Mouse (Mus musculus) bone marrow, adult 2 months (tissue): ENCODE results near the gene Rbpj. TPM values are rescaled to one million over a fixed set of nuclear protein-coding genes. Genes with fewer than 3 reads are reported as not detected.

ENCODE experiments used
- H3K27ac ChIP-seq: fragments of 200-500 bp; 2 replicates; pipeline ENCODE4 v1.5.1; 2012; ENCODE audit warnings: low read depth, mild to moderate bottlenecking, control low read depth, inconsistent platforms, low read length; ENCODE audit not compliant: control insufficient read depth, poor library complexity, insufficient read depth
- H3K4me1 ChIP-seq: fragments of 200-500 bp; 2 replicates; pipeline ENCODE4 v1.6.1; 2011; ENCODE audit warnings: low read length; ENCODE audit not compliant: control insufficient read depth, insufficient read depth
- H3K4me3 ChIP-seq: fragments of 200-500 bp; replicated peaks from 2 replicates; pipeline ENCODE3; 2011; ENCODE audit warnings: mild to moderate bottlenecking, low read depth, low read length, control low read depth; ENCODE audit not compliant: control insufficient read depth
- CTCF ChIP-seq: fragments of 200-500 bp; IDR thresholded peaks from 2 replicates; pipeline ENCODE4 v1.5.1; 2011; ENCODE audit warnings: low read length, control low read depth; ENCODE audit not compliant: control insufficient read depth, insufficient read depth
- POLR2A ChIP-seq: fragments of 200-500 bp; IDR thresholded peaks from 2 replicates; pipeline ENCODE4 v1.6.1; 2011; ENCODE audit warnings: low read depth, mild to moderate bottlenecking, control low read depth, low read length, borderline replicate concordance; ENCODE audit not compliant: control insufficient read depth
- WGBS: fragments of 180-500 bp; shearing (Covaris S2); methylation state at CpG from one replicate; pipeline ENCODE4 v1.1.7; 2018; 5-methylcytosine and 5-hydroxymethylcytosine counted together
- polyA plus RNA-seq: library from polyadenylated mRNA; stranded (reverse); fragments of >200 nt; gene quantifications from 2 replicates; pipeline ENCODE4 v1.2.4, GENCODE M21; 2011; ENCODE audit warnings: low replicate concordance; ENCODE audit not compliant: missing spikeins, insufficient read depth, insufficient read length

The Rbpj gene
- polyA plus RNA-seq, 1 experiment, result 26.0 TPM

DNA sequence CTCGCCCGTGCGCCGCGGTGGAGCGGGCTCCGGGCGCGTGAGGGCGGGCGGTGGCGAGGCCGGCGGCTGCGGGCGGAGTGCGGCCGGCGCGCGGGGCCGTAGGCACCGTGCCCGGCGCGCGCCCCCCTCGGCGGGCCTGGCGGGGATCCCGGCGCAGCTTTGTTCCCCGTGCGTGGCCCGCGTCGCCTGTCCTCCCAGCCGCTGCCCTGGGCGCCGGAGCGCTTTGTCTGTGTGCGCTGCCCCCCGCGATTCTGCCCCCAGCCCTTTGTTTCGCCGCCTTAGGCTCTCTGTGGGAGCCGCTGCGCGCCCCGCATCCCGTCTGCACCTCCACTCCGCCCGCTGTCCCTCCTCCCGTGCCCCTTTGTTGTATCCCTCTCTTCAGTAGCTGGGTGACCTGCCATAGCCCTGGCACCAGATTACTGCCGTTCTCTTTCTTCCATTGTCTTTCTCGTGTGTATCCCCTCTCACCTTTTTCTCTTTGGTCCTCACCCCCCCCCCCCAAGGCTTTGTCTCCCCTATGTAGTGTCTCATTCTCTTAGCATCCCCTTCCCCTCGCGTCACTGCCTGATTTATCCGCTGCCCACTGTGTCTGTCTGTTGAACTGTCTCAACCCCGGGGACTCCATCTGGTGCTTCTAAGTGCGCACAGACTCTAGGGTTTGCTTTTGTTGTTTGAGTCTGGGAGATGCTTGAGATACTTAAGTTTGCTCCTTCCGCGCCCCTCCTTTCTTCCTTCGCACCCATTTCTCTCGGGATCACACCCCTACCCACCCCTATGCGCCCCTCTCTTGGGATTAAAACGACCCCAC is 125.1 kb downstream of the Rbpj start:
- Histone ChIP-seq H3K27ac (peak overlapping the region; percentile 98), H3K4me3 (peak overlapping the region; percentile 82), H3K4me1 (peaks cover 2% of the 10 kb centered on the region; the same call in 1 of the 2 replicates)
- 17% methylated on average over 67 of the region's 67 CpGs for WGBS
- TF ChIP-seq CTCF, result no peak
- TF ChIP-seq POLR2A, result no peak

DNA sequence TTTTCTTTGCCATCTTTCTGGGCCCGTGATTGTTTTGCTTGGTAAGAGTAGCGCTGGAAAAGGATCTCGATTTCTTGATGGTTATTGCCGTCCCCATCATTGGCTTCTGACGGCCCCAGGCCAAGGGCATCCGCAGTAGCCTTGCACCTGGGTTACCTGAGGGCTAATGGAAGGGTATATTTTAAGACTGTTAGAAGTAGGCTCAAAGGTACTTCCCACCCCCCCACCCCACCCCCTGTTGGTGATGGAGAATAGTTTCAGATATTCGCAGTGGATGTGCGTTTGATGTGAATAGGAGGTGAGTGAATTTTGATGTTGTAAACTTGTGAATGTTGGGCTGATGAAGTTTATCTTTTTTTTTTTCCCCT is 125.7 kb downstream of the Rbpj start:
- Histone ChIP-seq H3K27ac (no peak overlapping the region; the same call in 1 of the 2 replicates), H3K4me1 (peaks cover 2% of the 10 kb centered on the region; the same call in 1 of the 2 replicates), H3K4me3 (peak overlapping the region; percentile 82)
- TF ChIP-seq POLR2A (no peak), CTCF (no peak)
- 7% methylated on average over 8 of the region's 8 CpGs for WGBS

DNA sequence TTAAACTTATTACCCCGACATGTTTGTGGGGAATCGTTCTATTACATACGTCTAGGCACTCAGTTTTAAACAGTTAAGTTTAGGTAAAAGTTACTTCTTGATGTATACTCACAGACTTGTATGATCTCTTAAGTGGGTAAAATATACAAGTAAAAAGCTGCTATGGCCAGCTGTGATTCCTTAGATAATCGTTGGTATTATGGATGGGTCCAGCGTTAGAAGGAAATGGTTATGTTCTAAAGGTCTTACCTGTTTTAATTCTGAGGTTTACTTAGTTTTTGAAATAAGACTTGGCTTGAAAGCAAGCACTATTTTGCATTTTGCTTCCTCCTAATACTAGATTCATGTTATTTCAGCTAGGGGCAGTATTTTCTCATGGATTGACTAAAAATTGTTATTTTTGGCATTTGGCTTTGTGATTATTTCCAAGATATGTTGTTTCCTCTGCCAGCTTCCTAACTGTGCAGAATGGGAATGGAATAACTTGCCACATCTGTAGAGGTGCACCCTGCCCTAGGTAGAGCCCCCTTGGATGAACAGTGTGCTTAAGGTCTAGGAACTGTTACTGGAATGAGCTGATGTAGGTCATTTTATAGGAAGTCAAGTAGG is 127.2 kb downstream of the Rbpj start:
- 74% methylated on average over 5 of the region's 5 CpGs for WGBS
- peaks cover 2% of the 10 kb centered on the region; the same call in 1 of the 2 replicates for H3K4me1 ChIP-seq
- no peak overlapping the region for H3K27ac ChIP-seq
- no peak overlapping the region for H3K4me3 ChIP-seq
- TF ChIP-seq POLR2A (no peak), CTCF (no peak)

DNA sequence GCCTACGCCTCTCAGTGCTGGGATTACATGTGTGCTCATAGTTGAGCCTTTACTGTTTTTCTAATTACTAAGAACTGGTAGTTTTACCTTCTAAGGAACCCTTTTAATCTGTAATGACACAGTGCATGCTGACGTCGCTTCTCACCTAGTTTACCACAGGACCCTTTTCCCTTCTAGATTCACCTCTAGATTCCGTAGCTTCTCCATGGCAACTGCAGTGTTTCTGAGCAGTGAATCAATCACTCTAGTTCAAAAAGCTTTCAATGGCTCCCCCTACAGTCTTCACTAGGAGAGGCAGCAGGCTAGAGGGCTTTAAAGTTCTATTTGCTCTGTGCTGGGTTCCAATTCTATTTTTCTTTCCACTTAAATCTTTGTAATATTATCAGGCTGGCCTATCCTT is 128.3 kb downstream of the Rbpj start:
- Histone ChIP-seq H3K27ac (no peak overlapping the region; the same call in 1 of the 2 replicates), H3K4me1 (peaks cover 2% of the 10 kb centered on the region; the same call in 1 of the 2 replicates), H3K4me3 (peak overlapping the region; percentile 4)
- 11% methylated on average over 4 of the region's 4 CpGs for WGBS
- no peak for TF ChIP-seq POLR2A
- peak; percentile 21; the same call in 1 of the 2 replicates for TF ChIP-seq CTCF

DNA sequence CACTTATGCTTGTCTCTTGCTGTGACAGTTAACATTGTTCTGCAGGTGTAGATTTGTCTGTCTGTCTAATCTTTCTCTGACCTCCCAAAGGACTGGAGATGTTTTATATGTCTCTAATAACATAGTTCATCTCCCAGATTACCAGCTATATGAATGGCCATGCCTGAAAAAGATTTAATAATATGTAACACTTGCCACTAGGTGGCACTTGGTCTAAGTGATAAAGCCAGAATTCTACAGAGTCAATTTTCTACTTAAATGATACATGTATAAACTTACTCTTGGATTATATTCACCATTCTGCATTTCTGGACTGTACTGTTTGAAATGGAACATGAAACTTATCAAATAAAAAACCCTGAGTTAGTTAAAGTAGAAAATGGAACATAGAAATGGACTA is 132.6 kb downstream of the Rbpj start:
- H3K4me1 ChIP-seq, result no peaks in the 10 kb centered on the region; the same call in 1 of the 2 replicates
- TF ChIP-seq CTCF (no peak), POLR2A (no peak)
- H3K27ac ChIP-seq, result no peak overlapping the region
- H3K4me3 ChIP-seq, result no peak overlapping the region

DNA sequence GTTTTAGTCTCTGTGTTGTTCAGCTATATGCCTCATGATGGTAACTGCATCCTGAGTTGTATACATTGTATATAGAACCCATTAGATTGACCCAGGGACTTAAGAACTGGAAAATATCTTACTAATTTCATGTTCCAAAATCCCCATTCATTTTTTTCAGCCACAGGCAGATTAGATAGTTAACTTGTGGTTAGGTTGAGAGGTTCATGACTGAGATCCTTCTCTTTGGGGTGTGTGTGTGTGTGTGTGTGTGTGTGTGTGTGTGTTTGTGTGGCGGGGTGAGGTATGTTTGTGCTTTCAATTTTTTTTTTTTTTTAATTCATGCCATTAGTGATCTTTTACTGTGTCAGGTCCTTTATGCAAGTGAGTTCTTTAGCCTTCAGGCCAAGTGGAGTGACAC is 133.2 kb downstream of the Rbpj start:
- Histone ChIP-seq H3K27ac (no peak overlapping the region), H3K4me1 (no peaks in the 10 kb centered on the region; the same call in 1 of the 2 replicates), H3K4me3 (no peak overlapping the region)
- 53% methylated on average over 1 of the region's 1 CpGs for WGBS
- TF ChIP-seq CTCF (no peak), POLR2A (no peak)

DNA sequence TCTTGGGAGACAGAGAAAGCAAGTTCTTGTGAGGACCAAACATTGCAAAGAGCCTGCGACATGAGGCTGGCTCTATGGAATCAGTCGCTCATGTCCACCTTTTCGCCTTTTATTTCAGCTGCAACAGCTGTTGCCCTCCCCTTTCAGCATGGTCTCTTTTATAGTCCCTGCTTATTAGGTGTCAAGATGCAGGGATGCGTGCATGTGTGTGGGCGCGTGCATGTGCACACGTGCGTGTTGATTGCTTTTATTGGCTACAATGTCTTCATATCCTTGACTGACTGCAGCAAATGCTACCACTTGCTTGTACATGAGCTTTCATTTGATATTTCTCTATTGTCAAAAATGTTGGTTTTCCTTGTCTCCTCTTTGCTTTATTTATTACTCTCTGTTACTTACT is 136.2 kb downstream of the Rbpj start:
- H3K4me1 ChIP-seq, result no peaks in the 10 kb centered on the region
- 90% methylated on average over 8 of the region's 8 CpGs for WGBS
- TF ChIP-seq CTCF (no peak), POLR2A (no peak)

DNA sequence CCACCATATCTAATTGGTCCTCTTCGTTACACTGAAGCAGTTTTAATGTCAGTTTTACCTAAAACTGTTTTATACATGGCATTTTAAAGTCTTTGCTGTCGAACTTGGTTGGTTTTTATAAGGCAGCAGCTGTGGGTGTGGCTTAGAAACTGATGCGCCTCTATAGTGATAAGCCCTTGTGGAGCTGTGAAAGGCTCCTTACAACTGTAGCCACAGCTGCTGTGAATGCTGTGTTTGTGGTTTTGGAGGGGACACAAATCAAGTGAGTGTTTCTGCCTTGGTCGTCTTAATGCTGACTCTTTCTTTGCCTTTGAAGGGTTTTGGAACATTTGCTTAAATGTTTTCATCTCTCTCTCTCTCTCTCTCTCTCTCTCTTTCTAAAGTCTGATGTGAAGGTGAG is 139.5 kb downstream of the Rbpj start:
- Histone ChIP-seq H3K4me1 (no peaks in the 10 kb centered on the region), H3K27ac (no peak overlapping the region), H3K4me3 (no peak overlapping the region)
- WGBS, result 47% methylated on average over 4 of the region's 4 CpGs
- no peak for TF ChIP-seq CTCF
- no peak for TF ChIP-seq POLR2A

More for the DNA sequence above, 136.2 kb downstream of the Rbpj start:
- H3K27ac ChIP-seq, result no peak overlapping the region
- H3K4me3 ChIP-seq, result no peak overlapping the region
